Mouse (Mus musculus) G1E (cell line): ENCODE measurements around the gene Rbm48.

Source experiments
- CTCF ChIP-seq: IDR thresholded peaks from 2 replicates; pipeline ENCODE4 v1.5.1; 2012; ENCODE audit warnings: low read depth, low read length, inconsistent platforms, mixed read lengths
- TAL1 ChIP-seq: conservative IDR thresholded peaks from 2 replicates; pipeline ENCODE4 v1.6.1; 2012; ENCODE audit warnings: low read depth, low read length, inconsistent platforms, mixed read lengths

- peak; percentile 76 for TF ChIP-seq CTCF
- TF ChIP-seq TAL1 = no peak
These were observed 52.5 kb downstream of the Rbm48 start, which contains the start of gene Fam133b for GRCm38 (mm10) chr5:3543629-3544479.
